ENCODE assay signal across 8 mouse cellular contexts in genomic region chr7:29597291-29597690, GRCm38 (mm10).
DNase-seq lines count a peak whose midpoint lies in the region; ATAC-seq and TF ChIP-seq lines count a peak whose summit lies in the region.
"Not testable (repeated sequence)": the region's sequence is repeated elsewhere in the genome, so short reads cannot be mapped to it uniquely, and the experiment has no call there.

No protein-coding gene starts in this region.

- H3K27ac ChIP-seq in left cerebral cortex, adult 2 months; small intestine, adult 2 months (ENCODE audit: insufficient read depth, low read depth, low read length): not testable (repeated sequence)

- WGBS in small intestine, adult 2 months: 28% methylated on average over 7 of the region's 7 CpGs

- not testable (repeated sequence) for H3K4me3 ChIP-seq in left cerebral cortex, adult 2 months; small intestine, adult 2 months (ENCODE audit: low read depth, low read length)

- H3K36me3 ChIP-seq in small intestine, adult 2 months (ENCODE audit: control insufficient read depth, insufficient read depth, low read length): not testable (repeated sequence)

- POLR2A ChIA-PET in Patski (lab: Charles Lee): not testable (repeated sequence)

- intact Hi-C loops in left cerebral cortex, adult 2 months (cut with DNase I): loop anchor here (5.0 kb wide), 1 partner anchor 75 kb away; no protein-coding TSS in a partner anchor

- peak; percentile 71 for TF ChIP-seq CTCF in Patski (IDR thresholded peaks at IDR 0.05)
- peak; percentile 70 for TF ChIP-seq CTCF in left cerebral cortex, adult 2 months (IDR thresholded peaks at IDR 0.05)
- TF ChIP-seq CTCF in small intestine, adult 2 months (IDR thresholded peaks at IDR 0.05; ENCODE audit: extremely low read depth, insufficient read length, insufficient replicate concordance, low read depth, low read length): peak; percentile 30; the same call in 1 of the 2 replicates

- DNase-seq in Patski (ENCODE audit: low read depth, low spot score): not testable (repeated sequence)
- peak; percentile 27 for DNase-seq in cerebellum, adult 8-10 months
- DNase-seq in frontal cortex, postnatal 25 days (ENCODE audit: low spot score in 2 of 2): peak; percentile 29 to 47
- DNase-seq in hindlimb bud, embryonic 11.5 days (ENCODE audit: extremely low spot score, low read depth, low spot score): peak; percentile 16
- DNase-seq in left cerebral cortex, adult 2 months (ENCODE audit: extremely low spot score in 1 of 2, low spot score in 2 of 2): peak; percentile 29 to 63
- DNase-seq in mesoderm, embryonic 11.5 days (ENCODE audit: low read depth, low spot score): peak; percentile 50
- peak; percentile 6 for DNase-seq in yolk sac, embryonic 10.5 days (ENCODE audit: low spot score)

- in situ Hi-C loops in Patski (cut with MboI; ENCODE audit: low pct_unique_long_range_greater_than_20kb): not testable (repeated sequence)

- CTCF ChIA-PET in Patski (lab: Charles Lee): not testable (repeated sequence)

- TF ChIP-seq POLR2A in small intestine, adult 2 months (IDR thresholded peaks at IDR 0.05; ENCODE audit: low read depth, low read length): not testable (repeated sequence)

- H3K4me1 ChIP-seq in small intestine, adult 2 months (ENCODE audit: control insufficient read depth, insufficient read depth, insufficient read length, low read length): not testable (repeated sequence)

- H3K27me3 ChIP-seq in Patski; small intestine, adult 2 months (ENCODE audit: control insufficient read depth, insufficient read depth, low read length): not testable (repeated sequence)

- not testable (repeated sequence) for ATAC-seq in Patski
